Mouse (Mus musculus) liver, postnatal 0 days (tissue): ENCODE measurements around the gene Raver2. TPM values are rescaled to one million over a fixed set of nuclear protein-coding genes. Genes with fewer than 3 reads are reported as not detected.

Experiments used
- ATAC-seq: fragments of 200-750 bp; cut with Nextera tagmentation; 2 replicates; pipeline ENCODE4 v1.8.0; 2017; ENCODE audit warnings: mild to moderate bottlenecking, moderate library complexity
- DNase-seq: peaks from one replicate; pipeline ENCODE4 v3.0.0-alpha.2; 2016
- H3K27ac ChIP-seq: fragments of 300-500 bp; sonication (generic); 2 replicates; pipeline ENCODE4 v1.5.1; 2014; ENCODE audit warnings: antibody characterized with exemption, moderate library complexity, mild to moderate bottlenecking, low read depth
- H3K27me3 ChIP-seq: fragments of 300-500 bp; sonication (generic); 2 replicates; pipeline ENCODE4 v1.6.1; 2014; ENCODE audit warnings: low read length, control low read depth, mixed read lengths; ENCODE audit not compliant: insufficient read depth
- H3K36me3 ChIP-seq: fragments of 300-500 bp; sonication (generic); replicated peaks from 2 replicates; pipeline ENCODE4 v1.6.1; 2014; ENCODE audit warnings: mild to moderate bottlenecking, control low read depth, low read length, moderate library complexity, mixed read lengths; ENCODE audit not compliant: insufficient read depth
- H3K4me1 ChIP-seq: fragments of 300-500 bp; sonication (generic); 2 replicates; pipeline ENCODE4 v1.6.1; 2014; ENCODE audit warnings: antibody characterized with exemption, mild to moderate bottlenecking, control low read depth; ENCODE audit not compliant: insufficient read depth
- H3K4me2 ChIP-seq: fragments of 300-500 bp; sonication (generic); 2 replicates; pipeline ENCODE4 v1.6.1; 2014; ENCODE audit warnings: low read depth, mild to moderate bottlenecking, low read length, moderate library complexity, mixed read lengths
- H3K4me3 ChIP-seq: fragments of 300-500 bp; sonication (generic); 2 replicates; pipeline ENCODE4 v1.5.1; 2014; ENCODE audit warnings: low read depth, low read length
- H3K9ac ChIP-seq: fragments of 300-500 bp; sonication (generic); replicated peaks from 2 replicates; pipeline ENCODE4 v1.6.1; 2014; ENCODE audit warnings: mild to moderate bottlenecking, moderate library complexity
- H3K9me3 ChIP-seq: fragments of 300-500 bp; sonication (generic); 2 replicates; pipeline ENCODE4 v1.6.1; 2016; ENCODE audit warnings: mild to moderate bottlenecking, control low read depth, low read length, mixed read lengths
- CTCF ChIP-seq: sonication (generic); IDR thresholded peaks from 2 replicates; pipeline ENCODE4 v1.5.1; 2016; ENCODE audit warnings: antibody characterized with exemption, low read depth
- EP300 ChIP-seq: IDR thresholded peaks from 2 replicates; pipeline ENCODE4 v1.6.1; 2016; ENCODE audit warnings: antibody characterized with exemption, low read depth, mild to moderate bottlenecking
- WGBS: fragments of 180-500 bp; shearing (Covaris S2); extraction: QIAGEN DNeasy Blood & Tissue Kit; methylation state at CpG from one replicate; pipeline ENCODE4 v1.1.7; 2014; ENCODE audit not compliant: insufficient replicate concordance; 5-methylcytosine and 5-hydroxymethylcytosine counted together
- polyA plus RNA-seq: library from polyadenylated mRNA; unstranded; fragments of >200 nt; fragmentation: Nextera tagmentation; extraction: Ambion mirVana; gene quantifications from 2 replicates; pipeline ENCODE4 v1.2.1, GENCODE M21; 2015

The Raver2 gene
- polyA plus RNA-seq, 1 experiment from 2014 or later, result 0.20 TPM

- peak overlapping the region; percentile 17; the same call in 1 of the 2 replicates for H3K4me3 ChIP-seq
- H3K27ac ChIP-seq, result peak overlapping the region; percentile 72
- TF ChIP-seq EP300 (no peak), CTCF (no peak)
- H3K36me3 ChIP-seq, result peaks cover 78% of the 10 kb centered on the region
- ATAC-seq (peak; percentile 54), DNase-seq (peak; percentile 19)
- no peaks in the 10 kb centered on the region for H3K9me3 ChIP-seq
- no peaks in the 10 kb centered on the region for H3K27me3 ChIP-seq
- peak overlapping the region; percentile 19 for H3K4me2 ChIP-seq
- WGBS, result 36% methylated on average over 9 of the region's 9 CpGs
- H3K9ac ChIP-seq, result no peak overlapping the region
- peaks cover 31% of the 10 kb centered on the region for H3K4me1 ChIP-seq
These were observed 113.8 kb downstream of the Raver2 start for GRCm38 (mm10) chr4:101182603-101183011.

- TF ChIP-seq CTCF, result no peak
- no peak for TF ChIP-seq EP300
- Histone ChIP-seq H3K9me3 (no peaks in the 10 kb centered on the region), H3K27me3 (no peaks in the 10 kb centered on the region), H3K36me3 (peaks cover 75% of the 10 kb centered on the region), H3K4me3 (no peak overlapping the region), H3K9ac (no peak overlapping the region), H3K4me2 (no peak overlapping the region), H3K27ac (peak overlapping the region; percentile 71), H3K4me1 (peaks cover 31% of the 10 kb centered on the region)
- WGBS, result 35% methylated on average over 3 of the region's 3 CpGs
- ATAC-seq (no peak), DNase-seq (no peak)
These were observed 116.4 kb downstream of the Raver2 start for GRCm38 (mm10) chr4:101185216-101185615.

- no peak for ATAC-seq
- WGBS, result 65% methylated on average over 5 of the region's 5 CpGs
- no peak overlapping the region for H3K4me3 ChIP-seq
- TF ChIP-seq CTCF (no peak), EP300 (no peak)
- H3K9ac ChIP-seq, result no peak overlapping the region
- no peaks in the 10 kb centered on the region for H3K9me3 ChIP-seq
- DNase-seq, result no peak
- peak overlapping the region; percentile 71 for H3K27ac ChIP-seq
- H3K27me3 ChIP-seq, result no peaks in the 10 kb centered on the region
- peaks cover 31% of the 10 kb centered on the region for H3K4me1 ChIP-seq
- no peak overlapping the region for H3K4me2 ChIP-seq
- H3K36me3 ChIP-seq, result peaks cover 71% of the 10 kb centered on the region
These were observed 117.8 kb downstream of the Raver2 start for GRCm38 (mm10) chr4:101186591-101186990.

- peak; percentile 42; the same call in 1 of the 2 replicates for ATAC-seq
- Histone ChIP-seq H3K4me1 (peaks cover 37% of the 10 kb centered on the region), H3K27ac (peak overlapping the region; percentile 32; the same call in 1 of the 2 replicates), H3K4me3 (no peak overlapping the region), H3K9ac (no peak overlapping the region; the same call in 1 of the 2 replicates), H3K36me3 (peaks cover 66% of the 10 kb centered on the region), H3K27me3 (no peaks in the 10 kb centered on the region), H3K9me3 (no peaks in the 10 kb centered on the region), H3K4me2 (no peak overlapping the region)
- 55% methylated on average over 4 of the region's 4 CpGs for WGBS
- DNase-seq, result no peak
- TF ChIP-seq EP300, result no peak
- no peak for TF ChIP-seq CTCF
These were observed 118.6 kb downstream of the Raver2 start for GRCm38 (mm10) chr4:101187381-101187780.

GRCm38 (mm10) chr4:101192241-101192976, 123.6 kb downstream of the Raver2 start:
- peak overlapping the region; percentile 38 for H3K4me2 ChIP-seq
- ATAC-seq, result peak; percentile 83
- DNase-seq, result no peak
- H3K27me3 ChIP-seq, result no peaks in the 10 kb centered on the region
- peaks cover 34% of the 10 kb centered on the region for H3K36me3 ChIP-seq
- WGBS, result 42% methylated on average over 5 of the region's 5 CpGs
- H3K4me3 ChIP-seq, result no peak overlapping the region
- 0 out of 2 replicates have a peak overlapping the region, but pooled peaks have one; percentile 8 for H3K27ac ChIP-seq
- H3K4me1 ChIP-seq, result peaks cover 26% of the 10 kb centered on the region
- no peaks in the 10 kb centered on the region for H3K9me3 ChIP-seq
- no peak for TF ChIP-seq CTCF
- peak; percentile 86 for TF ChIP-seq EP300
- H3K9ac ChIP-seq, result no peak overlapping the region

GRCm38 (mm10) chr4:101194170-101194569, 125.4 kb downstream of the Raver2 start:
- Histone ChIP-seq H3K4me2 (no peak overlapping the region), H3K4me3 (no peak overlapping the region), H3K27ac (no peak overlapping the region), H3K36me3 (peaks cover 21% of the 10 kb centered on the region), H3K9me3 (no peaks in the 10 kb centered on the region), H3K27me3 (no peaks in the 10 kb centered on the region), H3K9ac (no peak overlapping the region), H3K4me1 (peaks cover 39% of the 10 kb centered on the region)
- no peak for TF ChIP-seq EP300
- TF ChIP-seq CTCF, result no peak
- DNase-seq (no peak), ATAC-seq (no peak)
- 44% methylated on average over 1 of the region's 1 CpGs for WGBS
